Mouse (Mus musculus): ENCODE measurements around the gene Krit1. TPM values are rescaled to one million over a fixed set of nuclear protein-coding genes. Genes with fewer than 3 reads are reported as not detected.
"Not testable (repeated sequence)": the region's sequence is repeated elsewhere in the genome, so short reads cannot be mapped to it uniquely, and the experiment has no call there.

Gene Krit1
- polyA plus RNA-seq, 1 experiment from 2014 or later: 59.4 TPM

GRCm38 (mm10) chr5:3893459-3894293 is 90.7 kb downstream of the Krit1 start, which contains the start of gene Mterf1a:
TSS of gene Mterf1a (minus strand) at chr5:3893933.
- not testable (repeated sequence) for H3K36me3 ChIP-seq; H3K4me1 ChIP-seq (replicated peaks); H3K27me3 ChIP-seq; H3K27ac ChIP-seq (replicated peaks); H3K9me3 ChIP-seq
- peak; percentile 100 for ATAC-seq (ENCODE audit: low read depth)
- Histone ChIP-seq H3K9ac (peak within 1 kb of the TSS; percentile 69), H3K4me2 (peak within 1 kb of the TSS; percentile 72), H3K4me3 (peak within 1 kb of the TSS; percentile 43)
- WGBS: 5% methylated on average over 9 of the region's 47 CpGs

- not testable (repeated sequence) for H3K9me3 ChIP-seq; H3K9ac ChIP-seq; H3K27me3 ChIP-seq; H3K36me3 ChIP-seq; H3K4me1 ChIP-seq (replicated peaks); H3K27ac ChIP-seq (replicated peaks)
- peak; percentile 40; the same call in 1 of the 2 replicates for ATAC-seq (ENCODE audit: low read depth)
- WGBS: 94% methylated on average over 4 of the region's 4 CpGs
- peak overlapping the region; percentile 25 for H3K4me3 ChIP-seq
- H3K4me2 ChIP-seq: peak overlapping the region; percentile 29; the same call in 1 of the 2 replicates
Measured at GRCm38 (mm10) chr5:3894294-3894619, 91.3 kb downstream of the Krit1 start.

Other genes with a start within 250 kb of the Krit1 start
- gene 1700109H08Rik, start 231.6 kb upstream of the Krit1 start, polyA plus RNA-seq (2015; fragmentation: Nextera tagmentation; extraction: Ambion mirVana): 2.0 and 2.4 TPM in 2 replicates
- gene Pex1, start 207.1 kb upstream of the Krit1 start, polyA plus RNA-seq (2015; fragmentation: Nextera tagmentation; extraction: Ambion mirVana): 22.2 and 26.8 TPM in 2 replicates
- 16.1 and 16.5 TPM in 2 replicates for gene Rbm48, start 206.6 kb upstream of the Krit1 start, polyA plus RNA-seq (2015; fragmentation: Nextera tagmentation; extraction: Ambion mirVana)
- gene Tmbim7, start 152.0 kb upstream of the Krit1 start, polyA plus RNA-seq (2015; fragmentation: Nextera tagmentation; extraction: Ambion mirVana): not detected in 2 replicates
- 68.8 TPM in 2 replicates for gene Gatad1, start 146.0 kb upstream of the Krit1 start, polyA plus RNA-seq (2015; fragmentation: Nextera tagmentation; extraction: Ambion mirVana)
- gene Ankib1, start 259 bp upstream of the Krit1 start, polyA plus RNA-seq (2015; fragmentation: Nextera tagmentation; extraction: Ambion mirVana): 18.3 and 18.9 TPM in 2 replicates
- 0.10 TPM in 2 replicates for gene Lrrd1, start 42.0 kb downstream of the Krit1 start, polyA plus RNA-seq (2015; fragmentation: Nextera tagmentation; extraction: Ambion mirVana)
- 6.0 and 8.1 TPM in 2 replicates for gene Mterf1a, start 90.7 kb downstream of the Krit1 start, polyA plus RNA-seq (2015; fragmentation: Nextera tagmentation; extraction: Ambion mirVana)
- gene Akap9, start 124.9 kb downstream of the Krit1 start, polyA plus RNA-seq (2015; fragmentation: Nextera tagmentation; extraction: Ambion mirVana): 328 and 342 TPM in 2 replicates